ENCODE assay signal across 9 mouse cellular contexts in genomic region chr5:111506410-111506809, GRCm38 (mm10).
A peak's percentile ranks its signal among the peaks of the same experiment; 100 is the strongest.
DNase-seq lines count a peak whose midpoint lies in the region; ATAC-seq and TF ChIP-seq lines count a peak whose summit lies in the region.
"Had no signal": no experiment of that assay in that cellular context is flagged by ENCODE, and none has a peak within 500 bp of the region (broad histone marks: within the 10 kb centered on the region; RNA-seq: fewer than 3 reads in every experiment).

No protein-coding gene starts in this region.

- no peaks in the 10 kb centered on the region for H3K9me3 ChIP-seq in intestine, embryonic 14.5 days (ENCODE audit: control insufficient read depth, low read length)
- no peaks in the 10 kb centered on the region for H3K9me3 ChIP-seq in liver, embryonic 14.5 days (ENCODE audit: control insufficient read depth, low read length)
- H3K9me3 ChIP-seq in forebrain, postnatal 0 days (ENCODE audit: low read length), result no peaks in the 10 kb centered on the region

- ATAC-seq in intestine, embryonic 14.5 days (replicated peaks; ENCODE audit: low FRiP score, low TSS enrichment, low read depth), result peak; percentile 32; the same call in 1 of the 2 replicates
- peak; percentile 45; the same call in 1 of the 2 replicates for ATAC-seq in liver, embryonic 14.5 days (ENCODE audit: insufficient read depth)
- ATAC-seq in forebrain, postnatal 0 days, result no peak

- H3K27me3 ChIP-seq in intestine, embryonic 14.5 days (replicated peaks; ENCODE audit: control insufficient read depth, insufficient read depth, low read length), result no peaks in the 10 kb centered on the region
- no peaks in the 10 kb centered on the region for H3K27me3 ChIP-seq in liver, embryonic 14.5 days (ENCODE audit: control insufficient read depth, insufficient read depth, low read length)
- H3K27me3 ChIP-seq in forebrain, postnatal 0 days (ENCODE audit: insufficient read depth, low read length), result no peaks in the 10 kb centered on the region

- H3K27ac ChIP-seq in intestine, embryonic 14.5 days (ENCODE audit: low read depth), result no peak overlapping the region
- H3K27ac ChIP-seq in liver, embryonic 14.5 days, result no peak overlapping the region
- no peak overlapping the region for H3K27ac ChIP-seq in forebrain, postnatal 0 days (ENCODE audit: low read depth, low read length)

- DNase-seq in adipocyte (ENCODE audit: low spot score), result peak; percentile 53
- DNase-seq in embryo, embryonic 10 days (ENCODE audit: low spot score), result peak; percentile 86
- DNase-seq in intestine, embryonic 14.5 days (ENCODE audit: low spot score), result no peak
- DNase-seq in liver, embryonic 14.5 days (ENCODE audit: low read depth in 3 of 3, low spot score in 3 of 3), result peak in 1 of 3 experiments; percentile 10
- DNase-seq in testis, postnatal 14 days (ENCODE audit: low spot score), result no peak
- no peak for DNase-seq in right cerebral cortex, adult 2 months (ENCODE audit: low spot score in 2 of 2)
- no peak for DNase-seq in ovary, postnatal 36 days (ENCODE audit: low spot score)
- no peak for DNase-seq in forebrain, postnatal 0 days

- TF ChIP-seq CTCF in liver, embryonic 14.5 days (IDR thresholded peaks at IDR 0.05; ENCODE audit: low read depth), result no peak
- TF ChIP-seq CTCF in forebrain, postnatal 0 days (IDR thresholded peaks at IDR 0.05; ENCODE audit: low read depth), result no peak

- H3K4me1 ChIP-seq in intestine, embryonic 14.5 days (replicated peaks; ENCODE audit: control insufficient read depth, insufficient read depth, low read length), result peaks cover 13% of the 10 kb centered on the region
- H3K4me1 ChIP-seq in liver, embryonic 14.5 days (replicated peaks; ENCODE audit: control insufficient read depth in 2 of 2, insufficient read depth in 2 of 2, low read length in 1 of 2), result peaks cover 12 to 50% of the 10 kb centered on the region in 2 experiments
- H3K4me1 ChIP-seq in forebrain, postnatal 0 days (ENCODE audit: insufficient read depth), result peaks cover 5% of the 10 kb centered on the region; the same call in 1 of the 2 replicates

- H3K9ac ChIP-seq in intestine, embryonic 14.5 days (ENCODE audit: low read length), result no peak overlapping the region
- no peak overlapping the region for H3K9ac ChIP-seq in liver, embryonic 14.5 days (replicated peaks)
- no peak overlapping the region for H3K9ac ChIP-seq in forebrain, postnatal 0 days

- no peak for TF ChIP-seq EP300 in liver, embryonic 14.5 days (IDR thresholded peaks at IDR 0.05; ENCODE audit: low read depth)

- H3K36me3 ChIP-seq in intestine, embryonic 14.5 days (ENCODE audit: control insufficient read depth, insufficient read depth, low read length), result no peaks in the 10 kb centered on the region
- H3K36me3 ChIP-seq in liver, embryonic 14.5 days (replicated peaks; ENCODE audit: control insufficient read depth, insufficient read depth, low read depth), result no peaks in the 10 kb centered on the region
- H3K36me3 ChIP-seq in forebrain, postnatal 0 days (ENCODE audit: insufficient read depth), result no peaks in the 10 kb centered on the region

- WGBS in intestine, embryonic 14.5 days, result 17% methylated on average over 12 of the region's 12 CpGs
- WGBS in liver, embryonic 14.5 days (ENCODE audit: insufficient replicate concordance), result 38% methylated on average over 12 of the region's 12 CpGs
- 57% methylated on average over 12 of the region's 12 CpGs for WGBS in forebrain, postnatal 0 days

- no peak overlapping the region for H3K4me3 ChIP-seq in intestine, embryonic 14.5 days (ENCODE audit: low read depth, low read length)
- H3K4me3 ChIP-seq in liver, embryonic 14.5 days (ENCODE audit: insufficient read depth in 1 of 2, low read depth in 2 of 2, low read length in 2 of 2), result no peak overlapping the region
- H3K4me3 ChIP-seq in forebrain, postnatal 0 days (ENCODE audit: low read depth, low read length), result no peak overlapping the region
- H3K4me3 ChIP-seq: erythroblast, embryonic 14.5 days had no signal

- no peak overlapping the region for H3K4me2 ChIP-seq in intestine, embryonic 14.5 days (ENCODE audit: low read length)
- H3K4me2 ChIP-seq in liver, embryonic 14.5 days (ENCODE audit: low read depth), result peak overlapping the region; percentile 27
- H3K4me2 ChIP-seq in forebrain, postnatal 0 days (ENCODE audit: low read depth), result no peak overlapping the region

Comparison
In these comparisons a context has a peak if more than half of its experiments do, and no peak if none do; other contexts are left out.
1. DNase-seq: peak in adipocyte (single experiment) and embryo, embryonic 10 days (single experiment); none in intestine, embryonic 14.5 days (single experiment), testis, postnatal 14 days (single experiment), right cerebral cortex, adult 2 months (0 of 2), ovary, postnatal 36 days (single experiment) and forebrain, postnatal 0 days (single experiment).